In the genomic region with DNA sequence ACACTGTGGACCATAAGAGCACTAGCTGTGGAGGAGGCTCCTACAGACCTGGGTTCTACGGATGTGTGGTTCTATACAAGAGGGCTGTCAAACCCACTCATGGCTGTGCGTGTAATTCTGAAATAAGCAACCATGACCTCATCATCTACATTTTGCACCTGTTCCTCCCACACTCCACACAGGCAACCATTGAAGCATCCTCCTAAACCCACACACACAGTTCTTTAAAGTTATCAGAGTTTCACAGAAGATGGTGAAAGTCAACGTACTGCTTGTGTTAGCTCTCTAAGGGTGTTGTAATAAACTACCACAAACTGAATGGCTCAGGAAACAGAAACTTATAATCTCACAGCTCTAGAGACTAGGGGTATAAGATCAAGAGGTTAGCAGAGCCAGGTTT, we compare ENCODE assay signal across 25 mouse cellular contexts.
DNase-seq lines count a peak whose midpoint lies in the region; ATAC-seq lines count a peak whose summit lies in the region.
"Had no signal": no experiment of that assay in that cellular context is flagged by ENCODE, and none has a peak within 500 bp of the region (broad histone marks: within the 10 kb centered on the region; RNA-seq: fewer than 3 reads in every experiment).

No protein-coding gene starts in this region.

- no peaks in the 10 kb centered on the region for H3K36me3 ChIP-seq in heart, embryonic 13.5 days
- no peaks in the 10 kb centered on the region for H3K36me3 ChIP-seq in forebrain, embryonic 14.5 days (ENCODE audit: control insufficient read depth, insufficient read depth, low read length)
- H3K36me3 ChIP-seq: embryonic facial prominence, embryonic 12.5 days; forebrain, embryonic 12.5 days; intestine, embryonic 15.5 days; liver, embryonic 15.5 days; lung, embryonic 15.5 days had no signal

- H3K4me3 ChIP-seq in heart, embryonic 13.5 days: no peak overlapping the region
- no peak overlapping the region for H3K4me3 ChIP-seq in forebrain, embryonic 14.5 days (ENCODE audit: low read depth, low read length)
- H3K4me3 ChIP-seq: embryonic facial prominence, embryonic 12.5 days; erythroblast, embryonic 14.5 days; forebrain, embryonic 12.5 days; intestine, embryonic 15.5 days; layer of hippocampus, adult 2 months; liver, embryonic 15.5 days; lung, embryonic 15.5 days had no signal

- WGBS in heart, embryonic 13.5 days: 57% methylated on average over 3 of the region's 3 CpGs
- 89% methylated on average over 3 of the region's 3 CpGs for WGBS in forebrain, embryonic 14.5 days

- H3K4me2 ChIP-seq in heart, embryonic 13.5 days: 0 out of 2 replicates have a peak overlapping the region, but pooled peaks have one; percentile 4
- no peak overlapping the region for H3K4me2 ChIP-seq in forebrain, embryonic 14.5 days (ENCODE audit: low read length)
- H3K4me2 ChIP-seq: embryonic facial prominence, embryonic 12.5 days; forebrain, embryonic 12.5 days; hindbrain, embryonic 14.5 days; intestine, embryonic 15.5 days; liver, embryonic 15.5 days; lung, embryonic 15.5 days; midbrain, embryonic 11.5 days had no signal

- DNase-seq in heart, postnatal 4 days: no peak
- DNase-seq in right cerebral cortex, adult 18-20 months: peak; percentile 18
- no peak for DNase-seq in right cerebral cortex, postnatal 14 days
- DNase-seq in left cerebral cortex, adult 11 months (ENCODE audit: low spot score): no peak
- DNase-seq in forebrain, embryonic 14.5 days (ENCODE audit: low spot score): no peak
- DNase-seq: adrenal gland, postnatal 25 days; cerebellum, postnatal 10 days; gastrocnemius, postnatal 14 days; kidney, adult 8-10 months; kidney, postnatal 10 days; thymus, adult 2 months; thymus, postnatal 4 days had no signal

- H3K9me3 ChIP-seq in heart, embryonic 13.5 days: no peaks in the 10 kb centered on the region
- H3K9me3 ChIP-seq in forebrain, embryonic 14.5 days (replicated peaks; ENCODE audit: control insufficient read depth, low read length): no peaks in the 10 kb centered on the region
- H3K9me3 ChIP-seq: embryonic facial prominence, embryonic 12.5 days; forebrain, embryonic 12.5 days; intestine, embryonic 15.5 days; liver, embryonic 15.5 days; lung, embryonic 15.5 days had no signal

- peaks cover 11% of the 10 kb centered on the region for H3K4me1 ChIP-seq in heart, embryonic 13.5 days
- H3K4me1 ChIP-seq in forebrain, embryonic 14.5 days (ENCODE audit: control insufficient read depth, insufficient read depth, low read length): no peaks in the 10 kb centered on the region
- H3K4me1 ChIP-seq: embryonic facial prominence, embryonic 12.5 days; forebrain, embryonic 12.5 days; intestine, embryonic 15.5 days; liver, embryonic 15.5 days; lung, embryonic 15.5 days had no signal

- H3K27ac ChIP-seq in heart, embryonic 13.5 days (replicated peaks): peak overlapping the region; percentile 42
- no peak overlapping the region for H3K27ac ChIP-seq in forebrain, embryonic 14.5 days (ENCODE audit: low read depth, low read length)
- H3K27ac ChIP-seq: embryonic facial prominence, embryonic 12.5 days; forebrain, embryonic 12.5 days; hindbrain, embryonic 14.5 days; intestine, embryonic 15.5 days; layer of hippocampus, adult 2 months; liver, embryonic 15.5 days; lung, embryonic 15.5 days; macrophage had no signal

- H3K9ac ChIP-seq in heart, embryonic 13.5 days: no peak overlapping the region
- no peak overlapping the region for H3K9ac ChIP-seq in forebrain, embryonic 14.5 days (ENCODE audit: low read length)
- H3K9ac ChIP-seq: embryonic facial prominence, embryonic 12.5 days; forebrain, embryonic 12.5 days; hindbrain, embryonic 14.5 days; intestine, embryonic 15.5 days; liver, embryonic 15.5 days; lung, embryonic 15.5 days had no signal

- no peak for ATAC-seq in heart, embryonic 13.5 days (ENCODE audit: extremely low read depth, insufficient number of reproducible peaks, low FRiP score, low TSS enrichment)
- ATAC-seq in granulocyte monocyte progenitor cell, adult 5-6 weeks (replicated peaks; ENCODE audit: poor library complexity, severe bottlenecking): peak; percentile 68
- ATAC-seq in erythroblast, adult 5-6 weeks (replicated peaks; ENCODE audit: low FRiP score, poor library complexity, severe bottlenecking): no peak
- no peak for ATAC-seq in forebrain, embryonic 14.5 days
- ATAC-seq: intestine, embryonic 15.5 days had no signal

- H3K27me3 ChIP-seq in heart, embryonic 13.5 days (replicated peaks): peaks cover 7% of the 10 kb centered on the region; the same call in 1 of the 2 replicates
- no peaks in the 10 kb centered on the region for H3K27me3 ChIP-seq in forebrain, embryonic 14.5 days (replicated peaks; ENCODE audit: control insufficient read depth, insufficient read depth, low read length)
- H3K27me3 ChIP-seq: embryonic facial prominence, embryonic 12.5 days; forebrain, embryonic 12.5 days; intestine, embryonic 15.5 days; liver, embryonic 15.5 days; lung, embryonic 15.5 days had no signal
